Mouse (Mus musculus) lung, adult 2 months (tissue): ENCODE data around the gene Cpm. TPM values are rescaled to one million over a fixed set of nuclear protein-coding genes. Genes with fewer than 3 reads are reported as not detected.
"Not testable (repeated sequence)": the region's sequence is repeated elsewhere in the genome, so short reads cannot be mapped to it uniquely, and the experiment has no call there.

Experiments used
- DNase-seq: peaks from one replicate; pipeline ENCODE4 v3.0.0; 2022
- H3K4me1 ChIP-seq: fragments of 200-500 bp; 2 replicates; pipeline ENCODE4 v1.6.1; 2011; ENCODE audit warnings: low read length; ENCODE audit not compliant: control insufficient read depth, insufficient read depth
- H3K4me3 ChIP-seq: fragments of 200-500 bp; replicated peaks from 2 replicates; pipeline ENCODE3; 2011; ENCODE audit warnings: low read depth, mild to moderate bottlenecking, control low read depth, low read length; ENCODE audit errors: extremely low read depth
- CTCF ChIP-seq: fragments of 200-500 bp; IDR thresholded peaks from 2 replicates; pipeline ENCODE4 v1.5.1; 2011; ENCODE audit warnings: mild to moderate bottlenecking, low read length, control low read depth; ENCODE audit not compliant: insufficient read depth
- POLR2A ChIP-seq: fragments of 200-500 bp; IDR thresholded peaks from 2 replicates; pipeline ENCODE4 v1.6.1; 2011; ENCODE audit warnings: low read depth, mild to moderate bottlenecking, control low read depth, low read length, borderline replicate concordance; ENCODE audit errors: extremely low read depth
- WGBS: fragments of 180-500 bp; shearing (Covaris S2); methylation state at CpG from one replicate; pipeline ENCODE4 v1.1.7; 2018; 5-methylcytosine and 5-hydroxymethylcytosine counted together
- polyA plus RNA-seq: library from polyadenylated mRNA; depleted of rRNA; stranded (reverse); fragments of >200 nt; gene quantifications from 2 replicates; pipeline ENCODE4 v1.2.3, GENCODE M21; 2012

Gene Cpm
- polyA plus RNA-seq, 1 experiment, result 117 TPM

GRCm38 (mm10) chr10:117593041-117593570 lies 36.2 kb upstream of the Cpm start:
- no peak for TF ChIP-seq CTCF
- TF ChIP-seq POLR2A, result no peak
- H3K4me1 ChIP-seq, result no peaks in the 10 kb centered on the region
- DNase-seq, result no peak
- 91% methylated on average over 5 of the region's 5 CpGs for WGBS
- no peak overlapping the region for H3K4me3 ChIP-seq

GRCm38 (mm10) chr10:117593857-117594256 lies 35.4 kb upstream of the Cpm start:
- H3K4me1 ChIP-seq, result no peaks in the 10 kb centered on the region
- no peak overlapping the region for H3K4me3 ChIP-seq
- DNase-seq, result no peak
- TF ChIP-seq POLR2A (no peak), CTCF (no peak)
- WGBS, result 94% methylated on average over 13 of the region's 13 CpGs

GRCm38 (mm10) chr10:117594291-117594850 lies 34.9 kb upstream of the Cpm start:
- DNase-seq, result no peak
- WGBS, result 93% methylated on average over 17 of the region's 17 CpGs
- Histone ChIP-seq H3K4me3 (no peak overlapping the region), H3K4me1 (no peaks in the 10 kb centered on the region)
- TF ChIP-seq CTCF (no peak), POLR2A (no peak)

- DNase-seq, result no peak
- Histone ChIP-seq H3K4me3 (no peak overlapping the region), H3K4me1 (no peaks in the 10 kb centered on the region)
- TF ChIP-seq CTCF (no peak), POLR2A (no peak)
- 91% methylated on average over 13 of the region's 13 CpGs for WGBS
Observed at GRCm38 (mm10) chr10:117594913-117595312, 34.4 kb upstream of the Cpm start.

GRCm38 (mm10) chr10:117595442-117596164 lies 33.7 kb upstream of the Cpm start:
- 63% methylated on average over 13 of the region's 13 CpGs for WGBS
- no peaks in the 10 kb centered on the region for H3K4me1 ChIP-seq
- no peak for DNase-seq
- no peak overlapping the region for H3K4me3 ChIP-seq
- TF ChIP-seq POLR2A (no peak), CTCF (no peak)

GRCm38 (mm10) chr10:117596165-117596735 lies 33.0 kb upstream of the Cpm start:
- DNase-seq, result no peak
- TF ChIP-seq CTCF (no peak), POLR2A (no peak)
- WGBS, result 63% methylated on average over 9 of the region's 9 CpGs
- Histone ChIP-seq H3K4me1 (no peaks in the 10 kb centered on the region), H3K4me3 (no peak overlapping the region)

GRCm38 (mm10) chr10:117596771-117597324 lies 32.5 kb upstream of the Cpm start:
- WGBS, result 61% methylated on average over 5 of the region's 5 CpGs
- DNase-seq, result no peak
- TF ChIP-seq POLR2A, result no peak
- no peak for TF ChIP-seq CTCF

GRCm38 (mm10) chr10:117597371-117598265 lies 31.7 kb upstream of the Cpm start:
- WGBS, result 87% methylated on average over 16 of the region's 16 CpGs
- not testable (repeated sequence) for H3K4me3 ChIP-seq, H3K4me1 ChIP-seq, DNase-seq

More at GRCm38 (mm10) chr10:117596771-117597324, 32.5 kb upstream of the Cpm start:
- Histone ChIP-seq H3K4me3 (no peak overlapping the region), H3K4me1 (no peaks in the 10 kb centered on the region)

- DNase-seq, result no peak
- Histone ChIP-seq H3K4me3 (no peak overlapping the region), H3K4me1 (no peaks in the 10 kb centered on the region)
- TF ChIP-seq CTCF (no peak), POLR2A (no peak)
- 83% methylated on average over 10 of the region's 10 CpGs for WGBS
Observed at GRCm38 (mm10) chr10:117598266-117598950, 30.9 kb upstream of the Cpm start.

GRCm38 (mm10) chr10:117598951-117599572 lies 30.2 kb upstream of the Cpm start:
- H3K4me3 ChIP-seq, DNase-seq, H3K4me1 ChIP-seq: not testable (repeated sequence)
- 87% methylated on average over 8 of the region's 8 CpGs for WGBS
